Mouse (Mus musculus) lung, adult 2 months (tissue): ENCODE data around the gene Slco1b2. TPM values are rescaled to one million over a fixed set of nuclear protein-coding genes. Genes with fewer than 3 reads are reported as not detected.

Experiments
- DNase-seq: peaks from one replicate; pipeline ENCODE4 v3.0.0; 2022
- H3K4me1 ChIP-seq: fragments of 200-500 bp; 2 replicates; pipeline ENCODE4 v1.6.1; 2011; ENCODE audit warnings: low read length; ENCODE audit not compliant: control insufficient read depth, insufficient read depth
- H3K4me3 ChIP-seq: fragments of 200-500 bp; replicated peaks from 2 replicates; pipeline ENCODE3; 2011; ENCODE audit warnings: low read depth, mild to moderate bottlenecking, control low read depth, low read length; ENCODE audit errors: extremely low read depth
- CTCF ChIP-seq: fragments of 200-500 bp; IDR thresholded peaks from 2 replicates; pipeline ENCODE4 v1.5.1; 2011; ENCODE audit warnings: mild to moderate bottlenecking, low read length, control low read depth; ENCODE audit not compliant: insufficient read depth
- POLR2A ChIP-seq: fragments of 200-500 bp; IDR thresholded peaks from 2 replicates; pipeline ENCODE4 v1.6.1; 2011; ENCODE audit warnings: low read depth, mild to moderate bottlenecking, control low read depth, low read length, borderline replicate concordance; ENCODE audit errors: extremely low read depth
- WGBS: fragments of 180-500 bp; shearing (Covaris S2); methylation state at CpG from one replicate; pipeline ENCODE4 v1.1.7; 2018; 5-methylcytosine and 5-hydroxymethylcytosine counted together
- polyA plus RNA-seq: library from polyadenylated mRNA; depleted of rRNA; stranded (reverse); fragments of >200 nt; gene quantifications from 2 replicates; pipeline ENCODE4 v1.2.3, GENCODE M21; 2012; rRNA removed

The Slco1b2 gene
- polyA plus RNA-seq, 1 experiment = 0.13 TPM

GRCm38 (mm10) chr6:141632935-141633334 lies 3.6 kb downstream of the Slco1b2 start:
- 78% methylated on average over 6 of the region's 6 CpGs for WGBS
- no peak for DNase-seq
- Histone ChIP-seq H3K4me1 (no peaks in the 10 kb centered on the region), H3K4me3 (no peak overlapping the region)
- TF ChIP-seq CTCF (no peak), POLR2A (no peak)

- WGBS = 37% methylated on average over 2 of the region's 2 CpGs
- H3K4me1 ChIP-seq = no peaks in the 10 kb centered on the region
- H3K4me3 ChIP-seq = no peak overlapping the region
- DNase-seq = no peak
- no peak for TF ChIP-seq POLR2A
- no peak for TF ChIP-seq CTCF
Measured at GRCm38 (mm10) chr6:141635250-141635649, 5.9 kb downstream of the Slco1b2 start.

- WGBS = 44% methylated on average over 1 of the region's 1 CpGs
- no peak for TF ChIP-seq CTCF
- no peak for TF ChIP-seq POLR2A
- Histone ChIP-seq H3K4me3 (no peak overlapping the region), H3K4me1 (no peaks in the 10 kb centered on the region)
- no peak for DNase-seq
Measured at GRCm38 (mm10) chr6:141640639-141641038, 11.3 kb downstream of the Slco1b2 start.

- Histone ChIP-seq H3K4me3 (no peak overlapping the region), H3K4me1 (no peaks in the 10 kb centered on the region)
- WGBS = 63% methylated on average over 4 of the region's 4 CpGs
- no peak for DNase-seq
- TF ChIP-seq POLR2A (no peak), CTCF (no peak)
Measured at GRCm38 (mm10) chr6:141687008-141687407, 57.7 kb downstream of the Slco1b2 start.

- Histone ChIP-seq H3K4me3 (no peak overlapping the region), H3K4me1 (no peaks in the 10 kb centered on the region)
- TF ChIP-seq POLR2A = no peak
- no peak for TF ChIP-seq CTCF
- DNase-seq = no peak
Measured at GRCm38 (mm10) chr6:141691246-141691645, 61.9 kb downstream of the Slco1b2 start.

Other genes with a start within 250 kb of the Slco1b2 start
- gene Slco1c1, start 105.2 kb upstream of the Slco1b2 start, polyA plus RNA-seq = 0.13 TPM in 1 of 2 replicates, not detected in the other
- gene Gm5724, start 144.3 kb downstream of the Slco1b2 start, polyA plus RNA-seq = not detected in 2 replicates
- gene Slco1a4, start 226.7 kb downstream of the Slco1b2 start, polyA plus RNA-seq = 0.02 TPM in 1 of 2 replicates, not detected in the other